Mouse (Mus musculus): ENCODE results near the gene Bahcc1. TPM values are rescaled to one million over a fixed set of nuclear protein-coding genes. Genes with fewer than 3 reads are reported as not detected.

The Bahcc1 gene
- polyA plus RNA-seq, 1 experiment from 2014 or later: 19.5 TPM

- no peaks in the 10 kb centered on the region for H3K9me3 ChIP-seq
- no peak overlapping the region for H3K4me3 ChIP-seq (replicated peaks)
- peaks cover 48% of the 10 kb centered on the region for H3K36me3 ChIP-seq
- peak overlapping the region; percentile 16; the same call in 1 of the 2 replicates for H3K9ac ChIP-seq (replicated peaks)
- no peaks in the 10 kb centered on the region for H3K27me3 ChIP-seq
- H3K4me1 ChIP-seq (replicated peaks): peaks cover 65% of the 10 kb centered on the region
- peak overlapping the region; percentile 70 for H3K27ac ChIP-seq
- 65% methylated on average over 10 of the region's 10 CpGs for WGBS
- peak; percentile 17 for ATAC-seq
- no peak overlapping the region for H3K4me2 ChIP-seq (replicated peaks)
Measured at GRCm38 (mm10) chr11:120268195-120268967, 35.6 kb downstream of the Bahcc1 start.

GRCm38 (mm10) chr11:120269007-120269406 is 36.3 kb downstream of the Bahcc1 start:
- no peaks in the 10 kb centered on the region for H3K27me3 ChIP-seq
- WGBS: 83% methylated on average over 3 of the region's 3 CpGs
- H3K27ac ChIP-seq: no peak overlapping the region
- no peak overlapping the region for H3K4me3 ChIP-seq (replicated peaks)
- peaks cover 54% of the 10 kb centered on the region for H3K36me3 ChIP-seq
- H3K4me2 ChIP-seq (replicated peaks): no peak overlapping the region
- no peaks in the 10 kb centered on the region for H3K9me3 ChIP-seq
- no peak for ATAC-seq
- H3K4me1 ChIP-seq (replicated peaks): peaks cover 59% of the 10 kb centered on the region
- H3K9ac ChIP-seq (replicated peaks): no peak overlapping the region

DNA sequence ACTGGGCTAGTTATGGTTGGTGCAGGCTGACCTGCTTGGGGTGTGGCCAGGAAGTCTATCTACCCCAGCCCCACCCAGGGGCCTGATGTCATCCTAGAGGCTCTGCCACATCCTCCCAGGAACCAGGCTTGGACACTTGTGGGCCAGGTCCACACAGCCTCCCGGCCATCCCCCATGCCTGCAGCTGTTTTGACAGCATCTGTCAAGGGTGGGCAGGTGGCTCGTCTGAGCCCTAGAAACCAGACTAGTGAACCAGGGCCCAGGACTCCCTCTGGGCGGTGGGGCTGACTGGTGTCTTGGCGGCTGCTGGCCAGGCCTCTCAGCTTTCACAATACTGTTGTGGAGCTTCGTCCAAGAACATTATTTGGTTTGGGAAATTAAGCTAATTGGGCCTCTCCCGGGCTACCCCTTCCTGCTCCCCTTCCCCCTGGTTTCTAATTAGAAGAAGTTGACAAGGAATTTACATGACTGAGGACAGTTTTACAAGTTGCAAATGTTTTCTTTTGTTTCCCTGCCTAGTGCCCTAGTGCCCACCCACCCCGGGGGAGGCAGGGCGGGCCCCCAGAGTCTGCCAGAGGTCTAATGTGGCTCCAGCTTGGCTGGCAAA is 36.9 kb downstream of the Bahcc1 start:
- H3K27me3 ChIP-seq: no peaks in the 10 kb centered on the region
- H3K9ac ChIP-seq (replicated peaks): no peak overlapping the region; the same call in 1 of the 2 replicates
- no peaks in the 10 kb centered on the region for H3K9me3 ChIP-seq
- ATAC-seq: no peak
- H3K4me3 ChIP-seq (replicated peaks): no peak overlapping the region
- peaks cover 60% of the 10 kb centered on the region for H3K36me3 ChIP-seq
- 66% methylated on average over 8 of the region's 8 CpGs for WGBS
- H3K4me1 ChIP-seq (replicated peaks): peaks cover 53% of the 10 kb centered on the region
- no peak overlapping the region for H3K4me2 ChIP-seq (replicated peaks)
- peak overlapping the region; percentile 30; the same call in 1 of the 2 replicates for H3K27ac ChIP-seq

DNA sequence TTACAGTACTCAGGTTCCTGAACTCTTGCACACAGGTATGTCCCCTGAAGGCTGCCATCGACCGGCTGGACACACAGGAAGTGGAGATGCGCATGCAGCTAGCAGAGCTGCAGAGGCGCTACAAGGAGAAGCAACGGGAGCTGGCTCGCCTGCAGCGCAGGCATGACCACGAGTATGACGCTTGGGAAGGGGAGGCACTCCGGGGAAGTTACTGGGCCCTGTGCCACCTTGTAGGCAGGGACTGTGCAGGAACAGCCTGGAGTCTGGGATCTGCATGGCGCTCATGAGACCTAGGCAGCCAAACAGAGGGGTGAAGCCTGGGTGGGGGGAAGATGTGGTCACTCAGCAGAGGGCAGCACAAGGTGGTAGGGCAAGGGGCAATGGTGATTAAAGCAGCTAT is 46.6 kb downstream of the Bahcc1 start:
- Histone ChIP-seq H3K4me1 (replicated peaks) (peaks cover 28% of the 10 kb centered on the region), H3K36me3 (peaks cover 97% of the 10 kb centered on the region), H3K4me2 (replicated peaks) (no peak overlapping the region), H3K4me3 (replicated peaks) (no peak overlapping the region), H3K9ac (replicated peaks) (peak overlapping the region; percentile 48; the same call in 1 of the 2 replicates), H3K9me3 (no peaks in the 10 kb centered on the region), H3K27ac (peak overlapping the region; percentile 82), H3K27me3 (no peaks in the 10 kb centered on the region)
- WGBS: 88% methylated on average over 11 of the region's 11 CpGs
- no peak for ATAC-seq

DNA sequence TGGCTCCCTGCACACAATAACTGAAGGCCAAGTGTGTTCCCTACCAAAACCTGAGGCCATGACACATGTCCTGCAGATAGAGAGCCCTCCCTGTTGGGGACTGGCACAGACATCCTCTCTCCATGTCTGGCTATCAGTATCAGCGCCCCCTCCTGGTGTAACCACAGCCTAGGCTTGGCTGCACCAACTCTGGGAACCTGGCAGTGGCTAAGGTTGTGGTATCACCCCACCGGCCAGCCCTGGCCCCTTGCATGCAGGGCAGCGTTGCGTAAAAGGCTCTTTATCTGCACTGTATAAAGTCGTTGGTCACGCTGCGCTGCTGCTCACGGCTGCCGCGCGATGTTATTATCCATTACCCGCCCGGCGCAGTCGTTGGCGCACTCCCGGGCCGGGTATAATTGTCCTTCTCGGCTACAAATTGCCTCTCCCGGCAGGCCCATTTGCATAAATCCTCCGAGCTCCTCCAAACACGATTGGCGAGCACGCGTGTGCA is 47.6 kb downstream of the Bahcc1 start:
- Histone ChIP-seq H3K4me3 (replicated peaks) (no peak overlapping the region), H3K9ac (replicated peaks) (0 out of 2 replicates have a peak overlapping the region, but pooled peaks have one; percentile 48), H3K27me3 (no peaks in the 10 kb centered on the region), H3K27ac (peak overlapping the region; percentile 82), H3K9me3 (no peaks in the 10 kb centered on the region), H3K4me1 (replicated peaks) (peaks cover 28% of the 10 kb centered on the region), H3K4me2 (replicated peaks) (peak overlapping the region; percentile 16; the same call in 1 of the 2 replicates), H3K36me3 (peaks cover 97% of the 10 kb centered on the region)
- peak; percentile 90 for ATAC-seq
- 16% methylated on average over 25 of the region's 25 CpGs for WGBS

- Histone ChIP-seq H3K9ac (replicated peaks) (no peak overlapping the region), H3K9me3 (no peaks in the 10 kb centered on the region), H3K27ac (peak overlapping the region; percentile 82), H3K36me3 (peaks cover 97% of the 10 kb centered on the region), H3K27me3 (no peaks in the 10 kb centered on the region), H3K4me1 (replicated peaks) (peaks cover 28% of the 10 kb centered on the region), H3K4me3 (replicated peaks) (no peak overlapping the region), H3K4me2 (replicated peaks) (no peak overlapping the region)
- ATAC-seq: peak; percentile 9; the same call in 1 of the 2 replicates
- WGBS: 46% methylated on average over 7 of the region's 7 CpGs
Measured at GRCm38 (mm10) chr11:120280774-120281173, 48.0 kb downstream of the Bahcc1 start.

GRCm38 (mm10) chr11:120281197-120281596 is 48.5 kb downstream of the Bahcc1 start:
- Histone ChIP-seq H3K9ac (replicated peaks) (no peak overlapping the region), H3K36me3 (peaks cover 97% of the 10 kb centered on the region), H3K27me3 (no peaks in the 10 kb centered on the region), H3K9me3 (no peaks in the 10 kb centered on the region), H3K27ac (peak overlapping the region; percentile 82), H3K4me3 (replicated peaks) (no peak overlapping the region), H3K4me1 (replicated peaks) (peaks cover 28% of the 10 kb centered on the region), H3K4me2 (replicated peaks) (no peak overlapping the region)
- ATAC-seq: no peak
- 85% methylated on average over 3 of the region's 3 CpGs for WGBS

DNA sequence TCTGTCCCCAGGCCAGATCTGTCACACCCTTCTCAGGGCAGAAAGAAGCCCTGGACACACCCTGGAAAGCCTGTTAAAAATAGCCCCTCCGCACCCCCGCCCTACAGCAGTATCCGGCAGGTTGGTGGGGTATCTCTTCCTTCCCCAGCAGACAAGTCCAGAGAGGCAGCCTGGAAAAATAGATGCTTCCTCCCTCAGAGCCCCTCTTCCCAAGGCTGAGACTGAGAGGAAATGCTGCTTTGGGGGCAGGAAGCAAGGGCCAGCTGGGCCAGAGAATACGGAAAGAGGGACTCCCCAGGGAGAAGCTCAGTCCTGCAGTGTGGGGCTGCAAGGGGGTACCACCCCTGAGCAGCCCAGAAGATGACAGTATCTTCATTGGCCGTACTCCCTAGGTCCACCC is 50.8 kb downstream of the Bahcc1 start:
- Histone ChIP-seq H3K4me1 (replicated peaks) (peaks cover 28% of the 10 kb centered on the region), H3K9ac (replicated peaks) (no peak overlapping the region), H3K27ac (0 out of 2 replicates have a peak overlapping the region, but pooled peaks have one; percentile 30), H3K36me3 (peaks cover 97% of the 10 kb centered on the region), H3K9me3 (no peaks in the 10 kb centered on the region), H3K4me2 (replicated peaks) (no peak overlapping the region), H3K4me3 (replicated peaks) (no peak overlapping the region), H3K27me3 (no peaks in the 10 kb centered on the region)
- 90% methylated on average over 5 of the region's 5 CpGs for WGBS
- ATAC-seq: no peak

GRCm38 (mm10) chr11:120289644-120290043 is 56.9 kb downstream of the Bahcc1 start:
- WGBS: 94% methylated on average over 17 of the region's 17 CpGs
- no peak overlapping the region for H3K9ac ChIP-seq (replicated peaks)
- H3K36me3 ChIP-seq: peaks cover 74% of the 10 kb centered on the region
- no peak overlapping the region for H3K4me3 ChIP-seq (replicated peaks)
- H3K4me2 ChIP-seq (replicated peaks): no peak overlapping the region
- no peak for ATAC-seq
- no peaks in the 10 kb centered on the region for H3K9me3 ChIP-seq
- peaks cover 20% of the 10 kb centered on the region for H3K4me1 ChIP-seq (replicated peaks)
- no peak overlapping the region for H3K27ac ChIP-seq
- H3K27me3 ChIP-seq: no peaks in the 10 kb centered on the region

- Histone ChIP-seq H3K4me3 (replicated peaks) (no peak overlapping the region), H3K27ac (no peak overlapping the region), H3K9me3 (no peaks in the 10 kb centered on the region), H3K27me3 (no peaks in the 10 kb centered on the region), H3K9ac (replicated peaks) (no peak overlapping the region), H3K36me3 (peaks cover 68% of the 10 kb centered on the region), H3K4me2 (replicated peaks) (no peak overlapping the region), H3K4me1 (replicated peaks) (peaks cover 25% of the 10 kb centered on the region)
- 94% methylated on average over 14 of the region's 14 CpGs for WGBS
- no peak for ATAC-seq
Measured at GRCm38 (mm10) chr11:120290266-120290665, 57.5 kb downstream of the Bahcc1 start.

DNA sequence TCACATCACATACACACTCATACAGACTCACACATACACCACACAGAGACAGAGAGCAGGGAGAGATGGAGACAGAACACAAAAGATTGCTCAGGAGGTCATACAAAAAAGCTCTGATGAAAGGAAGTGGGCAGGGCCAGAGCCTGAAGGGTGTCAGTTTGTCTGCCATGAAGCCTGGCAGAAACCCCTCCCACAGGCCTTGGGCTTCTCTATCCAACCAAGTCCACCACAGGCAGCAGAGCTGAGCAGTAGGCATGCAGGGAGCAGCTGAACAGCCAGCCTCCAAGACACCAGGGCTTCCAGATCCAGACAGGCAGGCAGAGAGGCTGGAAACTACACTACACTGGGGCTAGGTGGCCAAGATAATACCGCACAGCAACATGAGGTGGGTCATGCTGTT is 61.0 kb downstream of the Bahcc1 start:
- no peak overlapping the region for H3K4me3 ChIP-seq (replicated peaks)
- H3K36me3 ChIP-seq: peaks cover 33% of the 10 kb centered on the region
- peaks cover 43% of the 10 kb centered on the region for H3K4me1 ChIP-seq (replicated peaks)
- peak overlapping the region; percentile 64 for H3K27ac ChIP-seq
- WGBS: 85% methylated on average over 1 of the region's 1 CpGs
- no peaks in the 10 kb centered on the region for H3K9me3 ChIP-seq
- no peak overlapping the region; the same call in 1 of the 2 replicates for H3K9ac ChIP-seq (replicated peaks)
- ATAC-seq: no peak
- H3K27me3 ChIP-seq: no peaks in the 10 kb centered on the region
- no peak overlapping the region for H3K4me2 ChIP-seq (replicated peaks)
